Mouse (Mus musculus) limb, embryonic 11.5 days (tissue): Measurements from ENCODE around the gene Taar4. TPM values are rescaled to one million over a fixed set of nuclear protein-coding genes. Genes with fewer than 3 reads are reported as not detected.
A peak's percentile ranks its signal among the peaks of the same experiment; 100 is the strongest.

Source experiments
- ATAC-seq: fragments of 200-750 bp; cut with Nextera tagmentation; 2 replicates; pipeline ENCODE4 v1.8.0; 2017; ENCODE audit warnings: low read depth; ENCODE audit not compliant: insufficient number of reproducible peaks, low FRiP score, low TSS enrichment
- DNase-seq: peaks from one replicate; pipeline ENCODE4 v3.0.0-alpha.2; 2015; ENCODE audit warnings: low spot score
- H3K27ac ChIP-seq: fragments of 300-500 bp; sonication (generic); replicated peaks from 2 replicates; pipeline ENCODE4 v1.5.1; 2014; ENCODE audit warnings: low read depth, mild to moderate bottlenecking, low read length
- H3K27me3 ChIP-seq: fragments of 300-500 bp; sonication (generic); 2 replicates; pipeline ENCODE4 v1.6.1; 2014; ENCODE audit warnings: mild to moderate bottlenecking, low read length, mixed read lengths; ENCODE audit not compliant: control insufficient read depth, insufficient read depth
- H3K36me3 ChIP-seq: fragments of 300-500 bp; sonication (generic); 2 replicates; pipeline ENCODE4 v1.6.1; 2014; ENCODE audit warnings: mild to moderate bottlenecking, low read length, moderate library complexity, mixed read lengths; ENCODE audit not compliant: control insufficient read depth, insufficient read depth
- H3K4me1 ChIP-seq: fragments of 300-500 bp; sonication (generic); 2 replicates; pipeline ENCODE4 v1.6.1; 2014; ENCODE audit warnings: low read length, mixed read lengths; ENCODE audit not compliant: control insufficient read depth, insufficient read depth
- H3K4me2 ChIP-seq: fragments of 300-500 bp; sonication (generic); 2 replicates; pipeline ENCODE4 v1.6.1; 2014; ENCODE audit warnings: low read depth, mild to moderate bottlenecking, moderate library complexity; ENCODE audit not compliant: severe bottlenecking
- H3K4me3 ChIP-seq: fragments of 300-500 bp; sonication (generic); 2 replicates; pipeline ENCODE4 v1.5.1; 2014; ENCODE audit warnings: low read depth, low read length
- H3K9ac ChIP-seq: fragments of 300-500 bp; sonication (generic); 2 replicates; pipeline ENCODE4 v1.6.1; 2014; ENCODE audit warnings: mild to moderate bottlenecking, low read length
- H3K9me3 ChIP-seq: fragments of 300-500 bp; sonication (generic); 2 replicates; pipeline ENCODE4 v1.6.1; 2016; ENCODE audit warnings: low read length; ENCODE audit not compliant: control insufficient read depth
- WGBS: fragments of 180-500 bp; shearing (Covaris S2); extraction: QIAGEN DNeasy Blood & Tissue Kit; methylation state at CpG from one replicate; pipeline ENCODE4 v1.1.7; 2014; 5-methylcytosine and 5-hydroxymethylcytosine counted together
- polyA plus RNA-seq: library from polyadenylated mRNA; unstranded; fragments of >200 nt; fragmentation: Nextera tagmentation; extraction: Ambion mirVana; gene quantifications from 2 replicates; pipeline ENCODE4 v1.2.1, GENCODE M21; 2014

Gene Taar4
- not detected in 2 replicates for polyA plus RNA-seq

DNA sequence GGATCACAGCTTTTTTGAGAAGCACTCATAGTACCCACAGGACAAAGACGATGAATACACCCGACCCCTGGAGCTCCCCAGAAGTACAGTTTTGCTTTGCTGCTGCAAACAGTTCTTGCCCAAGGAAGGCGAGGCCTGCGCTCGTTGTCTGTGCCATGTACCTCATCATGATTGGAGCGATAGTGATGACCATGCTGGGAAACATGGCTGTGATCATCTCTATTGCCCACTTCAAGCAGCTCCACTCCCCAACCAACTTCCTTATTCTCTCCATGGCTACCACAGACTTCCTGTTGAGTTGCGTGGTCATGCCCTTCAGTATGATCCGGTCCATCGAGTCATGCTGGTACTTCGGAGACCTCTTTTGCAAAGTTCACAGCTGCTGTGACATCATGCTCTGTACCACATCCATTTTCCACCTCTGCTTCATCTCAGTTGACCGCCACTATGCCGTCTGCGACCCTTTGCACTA, at the start of gene Taar4:
Taar4 (plus strand) TSS at position 51 of the 472 bp plus-strand sequence.
- H3K4me2 ChIP-seq: no peak within 1 kb of the TSS
- H3K9me3 ChIP-seq: no peaks in the 10 kb centered on the region
- H3K27me3 ChIP-seq: no peaks in the 10 kb centered on the region
- H3K9ac ChIP-seq: no peak within 1 kb of the TSS
- no peak for ATAC-seq
- H3K36me3 ChIP-seq: no peaks in the 10 kb centered on the region
- H3K27ac ChIP-seq: no peak within 1 kb of the TSS
- no peaks in the 10 kb centered on the region for H3K4me1 ChIP-seq
- DNase-seq: no peak
- no peak within 1 kb of the TSS for H3K4me3 ChIP-seq
- 93% methylated on average over 13 of the region's 13 CpGs for WGBS

- ATAC-seq: no peak
- Histone ChIP-seq H3K4me3 (no peak within 1 kb of the TSS), H3K4me2 (no peak within 1 kb of the TSS), H3K4me1 (no peaks in the 10 kb centered on the region), H3K36me3 (no peaks in the 10 kb centered on the region), H3K9ac (no peak within 1 kb of the TSS), H3K27me3 (no peaks in the 10 kb centered on the region), H3K27ac (no peak within 1 kb of the TSS), H3K9me3 (no peaks in the 10 kb centered on the region)
- 87% methylated on average over 4 of the region's 4 CpGs for WGBS
- no peak for DNase-seq
Measured at GRCm38 (mm10) chr10:23920056-23920455, 40.2 kb upstream of the Taar4 start, which contains the start of gene Taar1. TSS of gene Taar1 (plus strand) at chr10:23920356.

DNA sequence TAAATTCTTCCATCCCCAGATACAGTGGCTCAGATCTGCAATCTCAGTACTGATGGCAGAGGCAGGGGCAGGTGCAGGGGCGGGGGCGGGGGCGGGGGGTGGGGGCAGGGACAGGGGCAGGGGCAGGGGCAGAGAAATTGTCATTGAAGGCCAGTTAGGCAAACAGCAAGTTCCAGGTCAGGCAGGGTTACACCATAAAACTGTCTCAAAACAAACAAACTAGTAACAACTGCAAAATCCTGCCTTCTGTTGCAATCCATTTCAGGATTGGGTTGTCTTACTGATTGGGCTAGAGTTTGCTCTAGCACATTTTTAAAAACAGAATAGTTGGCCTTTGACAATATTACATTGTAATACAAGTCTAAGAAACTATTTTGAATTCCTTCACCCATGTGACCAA, 37.8 kb upstream of the Taar4 start:
- no peaks in the 10 kb centered on the region for H3K9me3 ChIP-seq
- H3K4me2 ChIP-seq: no peak overlapping the region
- no peaks in the 10 kb centered on the region for H3K27me3 ChIP-seq
- no peaks in the 10 kb centered on the region for H3K4me1 ChIP-seq
- no peaks in the 10 kb centered on the region for H3K36me3 ChIP-seq
- H3K4me3 ChIP-seq: no peak overlapping the region
- H3K9ac ChIP-seq: no peak overlapping the region
- ATAC-seq (no peak), DNase-seq (no peak)
- no peak overlapping the region for H3K27ac ChIP-seq
- WGBS: 70% methylated on average over 3 of the region's 3 CpGs

DNA sequence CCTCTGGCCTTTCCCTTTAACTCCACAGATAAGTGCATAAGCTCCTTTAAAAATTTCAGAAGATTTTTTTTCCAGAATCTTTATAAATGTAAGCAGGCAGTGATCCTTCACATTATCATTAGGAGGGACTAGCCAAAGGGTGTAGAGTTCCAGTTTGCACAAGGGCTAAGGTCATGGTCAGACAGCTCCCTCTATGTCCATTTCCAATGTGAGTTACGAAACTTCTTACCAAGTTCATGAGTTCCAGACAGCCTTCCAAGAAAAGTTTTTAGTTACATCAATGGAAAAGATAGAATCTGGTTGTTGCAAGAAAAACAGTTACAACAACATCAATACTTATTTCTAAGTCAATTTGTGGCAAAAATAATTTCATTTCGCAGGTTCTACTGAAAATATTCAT, 36.4 kb upstream of the Taar4 start:
- no peaks in the 10 kb centered on the region for H3K27me3 ChIP-seq
- H3K4me2 ChIP-seq: no peak overlapping the region
- no peak for ATAC-seq
- no peaks in the 10 kb centered on the region for H3K4me1 ChIP-seq
- 81% methylated on average over 2 of the region's 2 CpGs for WGBS
- no peak overlapping the region for H3K4me3 ChIP-seq
- DNase-seq: no peak
- no peak overlapping the region for H3K9ac ChIP-seq
- no peaks in the 10 kb centered on the region for H3K36me3 ChIP-seq
- no peak overlapping the region for H3K27ac ChIP-seq
- no peaks in the 10 kb centered on the region for H3K9me3 ChIP-seq

DNA sequence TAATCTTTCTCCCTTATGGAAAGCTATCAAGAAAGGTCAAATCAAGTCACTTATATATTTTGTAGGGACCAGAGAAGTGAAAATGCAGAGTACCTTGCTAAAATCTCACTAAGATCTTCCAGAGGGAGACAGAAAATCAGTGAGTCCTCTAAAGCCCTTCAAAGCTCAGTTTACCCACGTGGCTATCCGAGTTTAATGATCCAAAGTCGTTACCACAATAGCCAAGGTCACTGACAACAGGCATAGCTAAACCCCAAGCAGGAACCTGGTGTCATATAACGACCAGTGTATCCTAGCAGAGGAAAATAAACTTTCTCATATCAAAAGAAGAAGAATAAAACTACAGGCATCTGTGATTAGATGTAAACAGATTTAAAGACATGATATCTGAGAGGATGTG, 22.7 kb upstream of the Taar4 start:
- WGBS: 38% methylated on average over 4 of the region's 4 CpGs
- ATAC-seq (no peak), DNase-seq (no peak)
- Histone ChIP-seq H3K9ac (no peak overlapping the region), H3K4me2 (no peak overlapping the region), H3K36me3 (no peaks in the 10 kb centered on the region), H3K27me3 (no peaks in the 10 kb centered on the region), H3K27ac (no peak overlapping the region), H3K4me1 (no peaks in the 10 kb centered on the region), H3K4me3 (no peak overlapping the region), H3K9me3 (no peaks in the 10 kb centered on the region)

DNA sequence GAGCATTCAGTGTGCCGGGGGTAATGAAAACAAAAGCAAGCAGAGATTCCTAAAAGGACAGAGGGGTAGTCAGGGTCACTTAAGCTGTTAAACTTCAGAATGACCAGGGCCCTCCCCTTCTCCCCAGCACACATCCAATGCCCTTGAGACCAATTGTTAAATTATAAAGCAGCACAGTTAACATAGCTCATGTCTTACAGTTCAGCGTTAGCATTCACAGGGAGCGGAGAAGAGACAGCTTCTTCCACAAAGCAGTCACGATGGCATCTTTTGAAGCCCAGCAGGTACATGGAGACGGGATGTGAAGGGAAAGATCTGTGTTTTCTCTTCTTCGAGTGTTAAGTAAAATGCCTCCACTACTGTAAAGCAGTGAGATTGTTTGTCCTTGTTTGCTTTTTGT, 22.0 kb upstream of the Taar4 start, which contains the start of gene Taar2:
Taar2 (plus strand) TSS at position 261 of the 400 bp plus-strand sequence.
- Histone ChIP-seq H3K27ac (no peak within 1 kb of the TSS), H3K4me1 (no peaks in the 10 kb centered on the region), H3K36me3 (no peaks in the 10 kb centered on the region), H3K9me3 (no peaks in the 10 kb centered on the region), H3K27me3 (no peaks in the 10 kb centered on the region), H3K9ac (no peak within 1 kb of the TSS), H3K4me3 (no peak within 1 kb of the TSS), H3K4me2 (no peak within 1 kb of the TSS)
- WGBS: 68% methylated on average over 6 of the region's 6 CpGs
- no peak for DNase-seq
- no peak for ATAC-seq

- H3K36me3 ChIP-seq: no peaks in the 10 kb centered on the region
- no peak for ATAC-seq
- no peaks in the 10 kb centered on the region for H3K9me3 ChIP-seq
- H3K4me3 ChIP-seq: no peak overlapping the region
- H3K27ac ChIP-seq: no peak overlapping the region
- H3K9ac ChIP-seq: no peak overlapping the region
- DNase-seq: peak; percentile 30
- 79% methylated on average over 5 of the region's 5 CpGs for WGBS
- H3K4me2 ChIP-seq: no peak overlapping the region
- H3K27me3 ChIP-seq: no peaks in the 10 kb centered on the region
- no peaks in the 10 kb centered on the region for H3K4me1 ChIP-seq
Measured at GRCm38 (mm10) chr10:23942465-23942864, 17.8 kb upstream of the Taar4 start.

- WGBS: 81% methylated on average over 7 of the region's 7 CpGs
- DNase-seq: no peak
Measured at GRCm38 (mm10) chr10:23948026-23948425, 12.3 kb upstream of the Taar4 start.

GRCm38 (mm10) chr10:23949508-23950005, 10.7 kb upstream of the Taar4 start, which contains the start of gene Taar3:
TSS of gene Taar3 (plus strand) at chr10:23949558.
- no peak within 1 kb of the TSS for H3K4me2 ChIP-seq
- 88% methylated on average over 16 of the region's 16 CpGs for WGBS
- no peak for ATAC-seq

More at GRCm38 (mm10) chr10:23948026-23948425, 12.3 kb upstream of the Taar4 start:
- H3K4me2 ChIP-seq: no peak overlapping the region
- ATAC-seq: no peak
- no peak overlapping the region for H3K4me3 ChIP-seq
- no peaks in the 10 kb centered on the region for H3K27me3 ChIP-seq
- H3K9ac ChIP-seq: no peak overlapping the region
- H3K36me3 ChIP-seq: no peaks in the 10 kb centered on the region
- no peaks in the 10 kb centered on the region for H3K4me1 ChIP-seq
- no peak overlapping the region for H3K27ac ChIP-seq
- no peaks in the 10 kb centered on the region for H3K9me3 ChIP-seq

More at GRCm38 (mm10) chr10:23949508-23950005, 10.7 kb upstream of the Taar4 start, which contains the start of gene Taar3:
- Histone ChIP-seq H3K36me3 (no peaks in the 10 kb centered on the region), H3K4me3 (no peak within 1 kb of the TSS), H3K27me3 (no peaks in the 10 kb centered on the region), H3K4me1 (no peaks in the 10 kb centered on the region), H3K9me3 (no peaks in the 10 kb centered on the region), H3K9ac (no peak within 1 kb of the TSS), H3K27ac (no peak within 1 kb of the TSS)
- no peak for DNase-seq
